Mouse (Mus musculus) liver, embryonic 14.5 days (tissue): ENCODE results near the gene Gm10197.

Source experiments
- CTCF ChIP-seq: IDR thresholded peaks from 2 replicates; pipeline ENCODE4 v1.5.1; 2016; ENCODE audit warnings: antibody characterized with exemption, low read depth, control low read depth
- EP300 ChIP-seq: IDR thresholded peaks from 2 replicates; pipeline ENCODE4 v1.6.1; 2016; ENCODE audit warnings: antibody characterized with exemption, low read depth

DNA sequence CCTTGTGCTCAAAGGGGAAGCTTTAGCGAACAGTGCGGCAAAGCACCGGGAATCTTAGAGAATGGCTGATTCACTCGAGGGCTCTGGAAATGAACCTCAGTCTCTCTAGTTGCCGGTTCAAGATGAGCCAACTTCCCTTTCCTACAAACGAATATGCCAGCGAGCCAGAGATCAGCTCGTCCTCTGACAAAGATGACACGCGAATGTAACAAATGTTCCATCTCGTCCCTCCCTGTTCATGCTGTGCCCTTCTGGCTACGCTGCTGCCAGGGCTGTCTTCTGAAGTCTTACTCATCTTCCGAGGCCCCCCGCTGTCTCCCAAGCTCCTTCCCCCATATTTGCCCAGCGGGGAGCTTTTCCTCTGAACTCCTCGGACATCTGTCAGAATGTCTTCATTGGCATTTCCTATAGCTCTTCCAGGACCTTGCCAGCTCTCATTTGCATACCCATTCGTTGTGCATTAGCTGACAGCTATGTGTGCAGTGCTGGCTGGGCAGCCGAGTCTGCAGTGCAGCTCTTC lies 33.3 kb upstream of the Gm10197 start:
- TF ChIP-seq CTCF (no peak), EP300 (no peak)
